Mouse (Mus musculus): ENCODE data around the gene Olfr457.
"Not testable (repeated sequence)": the region's sequence is repeated elsewhere in the genome, so short reads cannot be mapped to it uniquely, and the experiment has no call there.

The Olfr457 gene

GRCm38 (mm10) chr6:42476235-42476634 is at the start of gene Olfr457:
Gene Olfr457, minus strand, starts transcription at chr6:42476335.
- no peak for DNase-seq (ENCODE audit: low spot score in 2 of 2)

GRCm38 (mm10) chr6:42513461-42513860 is 37.3 kb upstream of the Olfr457 start:
- no peak for DNase-seq (ENCODE audit: low spot score in 2 of 2)

- DNase-seq (ENCODE audit: low spot score in 2 of 2): no peak
Observed at GRCm38 (mm10) chr6:42509311-42509710, 33.2 kb upstream of the Olfr457 start.

GRCm38 (mm10) chr6:42503478-42503877 is 27.3 kb upstream of the Olfr457 start:
- DNase-seq (ENCODE audit: low spot score in 2 of 2): no peak

GRCm38 (mm10) chr6:42489731-42490130 is 13.6 kb upstream of the Olfr457 start:
- no peak for DNase-seq (ENCODE audit: low spot score in 2 of 2)

GRCm38 (mm10) chr6:42487114-42487513 is 11.0 kb upstream of the Olfr457 start, which contains the start of gene Olfr456:
Gene Olfr456, minus strand, starts transcription at chr6:42487214.
- no peak for DNase-seq (ENCODE audit: low spot score in 2 of 2)

- no peak for DNase-seq (ENCODE audit: low spot score in 2 of 2)
Observed at GRCm38 (mm10) chr6:42484633-42485032, 8.5 kb upstream of the Olfr457 start.

GRCm38 (mm10) chr6:42471298-42471697 is 4.8 kb downstream of the Olfr457 start:
- DNase-seq (ENCODE audit: low spot score in 2 of 2): not testable (repeated sequence)

DNA sequence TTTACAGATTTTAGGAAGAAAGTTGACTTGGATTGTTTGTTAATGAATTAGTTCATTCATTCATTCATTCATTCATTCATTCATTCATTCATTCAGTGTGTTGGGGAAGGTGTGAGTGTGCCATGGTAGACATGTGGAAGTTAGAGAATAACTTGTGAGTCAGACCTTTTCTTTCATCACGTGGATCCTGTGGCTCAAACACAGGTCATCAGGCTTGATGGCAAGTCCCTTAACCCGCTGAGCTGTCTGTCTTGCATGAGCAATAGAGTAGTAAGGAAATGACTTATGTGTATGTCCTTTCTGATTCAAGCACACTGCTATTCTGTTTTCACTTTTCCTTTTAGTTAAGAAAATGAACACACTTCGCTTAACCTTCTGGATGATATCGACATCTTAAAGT is 5.6 kb downstream of the Olfr457 start:
- no peak for DNase-seq (ENCODE audit: low spot score in 2 of 2)

- DNase-seq (ENCODE audit: low spot score in 2 of 2): no peak
Observed at GRCm38 (mm10) chr6:42465096-42465495, 11.0 kb downstream of the Olfr457 start, which contains the start of gene Olfr458. Gene Olfr458, minus strand, starts transcription at chr6:42465196.

- no peak for DNase-seq (ENCODE audit: low spot score in 2 of 2)
Observed at GRCm38 (mm10) chr6:42447381-42447780, 28.8 kb downstream of the Olfr457 start.

DNA sequence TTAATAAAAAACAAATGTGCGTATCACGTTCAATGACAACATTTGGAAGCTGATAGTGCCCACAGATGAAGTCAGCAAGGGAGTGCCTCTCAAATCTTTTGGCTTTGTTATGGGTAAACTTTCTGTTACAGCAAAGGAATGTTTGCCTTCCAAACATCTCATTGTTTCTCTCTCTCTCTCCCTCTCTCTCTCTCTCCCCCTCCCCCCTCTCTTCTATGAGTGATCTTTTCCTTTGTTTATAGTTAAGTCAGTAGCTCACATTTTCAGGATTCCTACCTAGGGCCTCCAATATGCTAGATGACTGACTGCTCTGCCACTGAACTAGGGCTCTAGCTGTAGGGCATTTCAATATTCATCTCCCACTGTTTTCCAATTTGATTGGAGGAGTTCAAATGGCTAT is 31.6 kb downstream of the Olfr457 start:
- DNase-seq (ENCODE audit: low spot score in 2 of 2): no peak

- no peak for DNase-seq (ENCODE audit: low spot score in 2 of 2)
Observed at GRCm38 (mm10) chr6:42441395-42441794, 34.7 kb downstream of the Olfr457 start.

DNA sequence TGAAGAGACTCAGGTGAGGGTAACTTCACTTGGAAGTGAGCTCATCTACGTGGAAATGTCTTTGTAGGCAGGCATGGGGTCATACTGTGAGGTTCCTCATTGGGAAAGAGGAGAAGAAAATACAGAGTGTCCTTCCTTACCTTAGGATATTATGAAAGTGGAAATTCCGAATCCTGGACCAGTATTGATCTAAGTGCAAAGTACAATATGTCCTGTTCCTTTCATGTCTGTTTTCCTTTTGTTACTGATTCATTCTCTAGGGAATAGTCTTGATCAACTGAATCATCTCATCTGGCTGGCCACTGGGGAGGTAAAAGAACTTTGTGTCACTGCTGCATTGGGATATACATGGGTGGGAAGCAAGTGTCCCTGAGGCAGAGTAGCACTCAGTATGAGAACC is 40.6 kb downstream of the Olfr457 start:
- no peak for DNase-seq (ENCODE audit: low spot score in 2 of 2)

- DNase-seq (ENCODE audit: low spot score in 2 of 2): no peak
Observed at GRCm38 (mm10) chr6:42434446-42434845, 41.7 kb downstream of the Olfr457 start, which contains the start of gene Tas2r126. Gene Tas2r126, plus strand, starts transcription at chr6:42434535.

DNA sequence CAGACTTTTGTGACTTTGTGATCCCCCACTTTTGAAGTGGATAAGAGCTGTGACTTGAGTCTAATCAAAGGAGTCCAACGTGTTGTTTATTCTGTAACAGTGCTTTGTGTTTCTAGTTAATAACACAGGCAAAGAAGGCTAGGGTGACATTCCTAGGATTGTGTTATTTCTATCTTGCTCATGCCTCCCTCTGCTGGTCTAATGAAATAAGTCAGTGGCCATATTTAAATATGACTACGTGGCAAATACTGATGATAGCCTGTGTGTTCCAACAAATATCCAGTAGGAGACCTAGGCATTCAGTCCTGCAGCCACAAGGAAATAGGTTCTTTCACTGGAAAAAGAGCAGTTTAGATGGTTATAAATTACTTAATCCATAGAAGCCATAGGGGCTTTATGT is 42.6 kb downstream of the Olfr457 start:
- no peak for DNase-seq (ENCODE audit: low spot score in 2 of 2)

DNA sequence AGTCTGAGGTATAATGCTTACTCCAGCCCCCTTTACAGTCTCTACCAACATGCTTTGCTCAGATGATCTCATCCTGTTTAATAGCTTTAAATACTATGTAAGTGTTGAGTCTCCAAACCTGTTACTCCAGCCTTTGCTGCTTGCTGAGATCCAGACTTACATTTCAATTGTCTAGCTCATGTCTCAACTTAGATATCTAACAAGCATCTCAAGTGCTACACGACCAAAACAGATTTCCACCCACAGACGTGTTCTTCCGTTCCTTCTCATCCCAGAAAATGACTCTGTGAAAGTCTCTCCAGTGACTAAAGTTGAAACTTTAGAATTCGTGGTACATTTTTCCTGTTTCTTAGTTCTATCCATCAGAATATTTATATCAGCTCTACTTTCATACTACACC is 49.8 kb downstream of the Olfr457 start:
- peak in 1 of 2 experiments; percentile 7 for DNase-seq (ENCODE audit: low spot score in 2 of 2)

DNA sequence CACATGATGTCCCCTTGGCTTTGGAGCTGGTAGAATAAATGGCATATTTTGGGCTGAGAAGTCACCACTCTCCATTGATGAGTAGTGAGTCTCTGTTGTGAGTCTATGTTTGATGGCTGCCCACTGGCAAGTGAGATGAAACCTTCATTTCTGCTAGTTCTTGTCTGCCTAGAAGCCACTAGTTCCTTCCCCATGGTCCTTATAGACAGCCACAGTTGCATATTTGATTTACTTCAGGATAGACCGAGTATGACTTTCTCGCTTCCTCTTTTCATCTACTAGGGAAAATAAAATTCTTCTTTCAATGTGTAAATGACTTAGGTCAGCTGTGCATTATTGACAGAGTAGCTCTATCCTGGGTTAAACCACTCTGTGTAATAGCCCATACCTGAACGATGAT is 51.7 kb downstream of the Olfr457 start:
- DNase-seq (ENCODE audit: low spot score in 2 of 2): no peak

DNA sequence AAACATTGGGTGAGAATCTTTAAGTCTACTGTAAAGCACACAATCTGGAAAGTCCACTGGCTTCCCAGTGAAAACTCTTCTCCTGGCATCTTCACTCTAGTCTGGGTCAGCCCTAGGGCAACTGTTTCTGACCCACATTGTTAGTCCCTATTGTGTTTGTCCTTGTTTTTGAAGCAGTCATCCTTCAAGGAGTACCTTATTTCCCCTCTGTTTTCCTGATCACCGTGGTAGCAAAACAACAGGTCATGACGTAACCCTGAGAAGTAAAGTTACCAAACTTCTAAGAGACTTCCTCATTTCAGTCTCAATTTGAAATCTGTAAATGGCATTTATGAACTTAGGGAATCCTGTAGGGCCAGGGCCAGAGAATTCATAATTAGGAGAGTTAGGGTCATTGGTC is 54.7 kb downstream of the Olfr457 start:
- no peak for DNase-seq (ENCODE audit: low spot score in 2 of 2)

DNA sequence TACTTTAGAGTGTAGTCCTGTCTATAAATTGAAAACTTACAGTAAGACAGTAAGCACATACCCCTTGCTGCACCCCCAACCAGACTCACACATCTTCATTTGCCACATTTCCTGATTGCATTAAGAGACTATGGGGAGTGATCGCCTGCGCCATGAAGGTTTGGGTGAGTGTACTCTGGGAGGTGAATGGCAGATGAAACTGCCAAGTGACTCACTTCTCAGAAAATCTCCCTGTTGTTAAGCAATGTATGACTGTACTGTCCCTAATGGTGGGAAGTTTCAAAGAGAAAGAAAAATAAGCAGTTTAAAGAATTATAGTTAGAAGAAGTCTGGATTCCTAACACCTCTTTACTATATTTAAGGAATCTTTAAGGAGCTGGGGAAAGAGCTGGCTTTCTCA is 56.7 kb downstream of the Olfr457 start:
- DNase-seq (ENCODE audit: low spot score in 2 of 2): no peak
